Mouse (Mus musculus) liver, embryonic 14.5 days (tissue): ENCODE measurements at regions not wholly inside any gene's neighbourhood (a gene's known extent, or its start where the extent isn't known, plus 50 kb on each side); places are given as distances from the start of the nearest gene placed in this dataset.

Experiments
- CTCF ChIP-seq: IDR thresholded peaks from 2 replicates; pipeline ENCODE4 v1.5.1; 2016; ENCODE audit warnings: antibody characterized with exemption, low read depth, control low read depth
- EP300 ChIP-seq: IDR thresholded peaks from 2 replicates; pipeline ENCODE4 v1.6.1; 2016; ENCODE audit warnings: antibody characterized with exemption, low read depth

DNA sequence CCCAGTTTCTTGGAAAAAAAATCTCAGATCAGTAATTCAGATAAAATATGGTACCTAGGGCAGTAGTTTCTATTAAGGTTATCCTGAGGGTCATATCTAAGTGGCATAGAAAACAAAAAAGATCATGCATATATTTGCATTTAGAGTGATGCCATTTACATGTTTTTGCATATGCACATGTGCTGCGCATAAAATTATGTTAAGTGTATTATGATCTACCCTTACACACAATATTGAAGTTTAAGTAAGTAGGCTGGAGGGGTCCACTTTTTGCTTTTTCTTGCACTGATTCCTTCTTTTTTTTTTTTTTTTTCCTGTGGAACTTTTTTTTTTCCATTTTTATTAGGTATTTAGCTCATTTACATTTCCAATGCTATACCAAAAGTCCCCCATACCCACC, 193.1 kb upstream of the Ptbp2 start:
- no peak for TF ChIP-seq CTCF
- no peak for TF ChIP-seq EP300
